Mouse (Mus musculus): ENCODE measurements at regions not wholly inside any gene's neighbourhood (a gene's known extent, or its start where the extent isn't known, plus 50 kb on each side); places are given as distances from the start of the nearest gene placed in this dataset.

- DNase-seq: peak; percentile 18 to 19
Observed at GRCm38 (mm10) chr8:93591608-93592301, 56.1 kb upstream of the Ces5a start.

DNA sequence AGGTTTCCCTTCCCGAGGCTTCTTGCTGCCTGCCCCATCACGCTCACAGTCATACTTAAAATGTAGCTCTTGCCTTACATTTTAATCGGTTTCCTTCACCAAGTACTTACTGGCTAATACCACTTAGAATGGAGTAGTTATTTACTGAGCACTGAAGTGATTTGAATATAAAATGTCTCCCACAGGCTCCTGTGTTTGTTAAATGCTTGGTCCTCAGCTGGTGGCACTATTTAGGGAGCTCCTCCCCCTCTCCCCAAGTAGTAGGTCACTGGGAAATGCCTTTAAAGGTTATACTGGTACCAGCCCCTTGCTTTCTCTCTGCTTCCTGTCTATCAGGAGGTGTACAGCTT lies 56.6 kb upstream of the Ces5a start:
- DNase-seq: no peak

- no peak for DNase-seq
Observed at GRCm38 (mm10) chr8:93598613-93599121, 63.0 kb upstream of the Ces5a start.

DNA sequence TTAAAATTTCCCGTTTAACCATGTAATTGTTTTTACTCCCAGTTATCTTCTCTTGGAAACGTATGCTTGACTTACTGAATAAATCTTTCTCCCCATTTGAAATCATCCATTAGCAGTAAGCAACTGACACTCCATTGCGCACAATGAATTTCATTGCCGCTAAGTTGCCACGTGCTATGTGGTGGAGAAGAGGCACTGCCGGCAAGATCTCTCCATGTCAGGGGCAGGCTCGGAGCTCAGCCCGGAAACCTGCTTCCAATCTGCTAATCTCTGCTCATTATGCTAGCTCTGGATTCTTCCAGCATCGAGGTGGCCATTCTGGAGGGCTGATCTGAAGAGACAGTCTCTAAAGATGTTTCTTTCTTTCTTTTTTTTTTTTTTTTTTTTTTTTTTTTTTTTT lies 63.7 kb upstream of the Ces5a start:
- DNase-seq: no peak

GRCm38 (mm10) chr8:93599776-93600175 lies 64.1 kb upstream of the Ces5a start:
- no peak for DNase-seq

DNA sequence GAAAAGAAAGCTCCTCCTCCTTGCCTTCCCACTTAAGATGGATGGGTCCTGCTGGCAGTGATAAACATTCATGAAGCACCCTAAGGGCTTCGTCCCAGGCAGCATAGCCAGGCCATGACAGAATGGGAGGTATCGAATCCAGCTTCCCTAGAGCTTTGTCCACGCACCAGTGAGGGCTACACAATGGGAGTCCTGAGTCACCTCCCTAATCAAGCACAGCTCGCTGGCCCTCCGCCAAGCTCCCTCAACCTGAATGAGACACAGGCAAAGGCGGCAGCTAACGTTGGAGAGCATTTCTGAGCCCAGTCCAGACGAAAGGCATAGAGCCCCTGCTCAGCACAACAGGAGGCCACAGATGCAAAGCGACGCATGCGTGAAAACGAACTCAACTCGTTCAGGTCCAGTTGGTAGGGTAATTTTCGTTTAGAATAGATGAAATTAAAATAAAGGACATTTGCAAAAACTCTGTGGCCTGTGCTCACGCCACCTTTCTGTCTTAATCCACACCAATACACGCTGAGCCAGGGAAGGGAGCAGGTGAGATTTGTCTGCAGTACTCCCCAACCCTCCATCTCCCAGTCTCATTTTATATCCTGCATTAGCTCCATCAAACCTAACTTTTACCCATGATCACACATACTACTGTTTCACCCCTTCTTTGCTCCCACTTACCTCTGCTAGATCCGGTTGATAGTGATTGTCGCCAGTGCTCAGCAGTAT lies 91.3 kb upstream of the Ces5a start:
- DNase-seq: no peak

GRCm38 (mm10) chr8:93627626-93628025 lies 92.0 kb upstream of the Ces5a start:
- no peak for DNase-seq

DNA sequence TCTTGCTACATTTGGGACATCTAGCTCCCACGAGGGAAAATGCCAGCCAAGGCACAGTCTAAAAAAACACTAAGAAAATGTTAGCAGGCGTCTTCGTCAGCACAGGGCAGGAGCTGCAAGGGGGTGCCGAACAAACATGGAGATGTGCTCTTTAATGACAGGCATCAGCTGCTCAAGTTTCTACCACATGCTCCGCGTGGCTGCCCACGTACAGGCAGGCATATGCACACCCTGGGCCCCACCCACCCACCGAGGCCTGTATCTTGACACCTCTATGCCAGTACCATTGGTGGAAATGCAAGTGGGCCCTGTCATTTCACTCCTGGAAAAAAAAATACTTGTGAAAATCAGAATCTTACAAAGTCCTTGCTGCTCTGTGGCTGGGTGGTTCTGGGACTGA lies 97.3 kb upstream of the Ces5a start:
- no peak for DNase-seq

- DNase-seq: no peak
Observed at GRCm38 (mm10) chr8:93642770-93643169, 107.1 kb upstream of the Ces5a start.

DNA sequence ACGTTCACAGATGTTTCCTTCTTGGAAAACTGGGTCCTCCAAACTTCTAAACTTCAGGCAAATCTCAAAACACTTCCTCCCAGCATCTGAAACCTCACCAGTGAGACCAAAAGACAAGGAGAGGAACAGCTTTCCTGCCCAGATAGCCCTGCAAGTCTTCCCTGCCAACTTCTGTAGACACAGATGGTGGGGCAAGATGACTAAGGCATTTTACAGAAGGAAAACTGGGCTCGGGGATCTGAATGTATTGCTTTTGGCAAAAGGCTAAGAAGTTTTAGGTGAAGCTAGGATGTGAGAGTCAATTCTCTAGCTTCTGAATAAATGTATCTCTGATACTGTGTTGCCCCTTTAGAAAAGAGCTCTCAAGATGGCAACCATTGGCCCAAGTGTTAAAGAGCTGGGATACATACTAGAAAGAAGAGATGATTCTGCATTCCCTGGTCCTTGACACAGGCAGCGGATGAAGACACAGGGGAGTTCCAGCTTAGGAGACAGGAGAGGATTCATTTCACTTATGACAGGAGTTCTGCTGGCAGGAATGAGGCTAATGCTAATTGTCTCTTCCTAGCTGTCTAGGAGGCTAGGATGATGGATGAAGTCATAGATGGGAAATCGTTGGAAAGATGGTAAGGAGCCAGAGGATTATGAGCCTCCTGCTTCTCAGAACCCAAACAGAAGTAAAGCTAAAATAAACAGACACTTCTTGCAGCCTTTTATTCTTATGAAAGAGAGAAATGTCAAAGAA lies 108.0 kb upstream of the Ces5a start:
- no peak for DNase-seq

GRCm38 (mm10) chr8:93653421-93653820 lies 117.8 kb upstream of the Ces5a start:
- DNase-seq: no peak

GRCm38 (mm10) chr8:93653913-93654705 lies 118.5 kb upstream of the Ces5a start:
- DNase-seq: no peak

GRCm38 (mm10) chr8:93655752-93656151 lies 120.1 kb upstream of the Ces5a start:
- DNase-seq: no peak

DNA sequence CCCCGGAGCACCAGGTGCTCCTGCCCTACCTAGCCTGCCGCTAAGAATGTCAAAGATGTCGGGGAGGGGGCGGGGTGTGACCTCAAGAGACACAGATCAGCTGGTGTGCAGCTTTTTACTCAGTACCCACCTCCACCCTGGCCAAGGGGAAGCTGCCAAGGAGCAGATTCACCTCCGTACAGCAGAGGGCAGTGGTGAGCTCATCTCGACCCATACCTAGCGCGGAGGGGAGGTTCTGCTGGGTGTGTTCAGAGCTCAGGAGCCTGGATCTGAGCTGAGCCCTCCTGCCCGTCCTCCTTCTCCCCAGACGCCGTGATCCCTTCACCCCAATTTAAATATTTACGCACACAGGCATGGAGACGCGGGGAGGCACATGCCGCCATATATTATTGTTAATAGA lies 126.1 kb upstream of the Ces5a start:
- peak; percentile 8 to 11 for DNase-seq

- DNase-seq: no peak
Observed at GRCm38 (mm10) chr8:93662219-93662618, 126.6 kb upstream of the Ces5a start.

DNA sequence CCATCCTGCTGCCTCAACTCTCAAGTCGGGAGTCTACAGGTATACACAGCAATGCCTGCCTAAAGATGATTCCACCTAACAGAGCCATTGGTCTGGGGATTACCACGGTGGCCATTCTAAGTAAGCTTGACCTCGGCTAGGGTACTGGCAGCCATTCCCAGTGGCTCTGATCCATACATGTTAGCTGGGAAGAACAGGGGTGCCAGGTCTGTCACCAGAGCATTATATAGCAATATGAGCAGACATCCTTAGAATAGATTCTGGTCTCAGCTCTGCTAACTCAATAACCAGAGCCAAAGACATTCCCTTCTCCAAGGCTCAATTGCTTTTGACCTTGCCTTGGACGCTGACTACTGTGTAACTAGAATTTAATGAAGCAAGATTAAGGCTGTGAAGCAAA lies 128.2 kb upstream of the Ces5a start:
- DNase-seq: no peak

DNA sequence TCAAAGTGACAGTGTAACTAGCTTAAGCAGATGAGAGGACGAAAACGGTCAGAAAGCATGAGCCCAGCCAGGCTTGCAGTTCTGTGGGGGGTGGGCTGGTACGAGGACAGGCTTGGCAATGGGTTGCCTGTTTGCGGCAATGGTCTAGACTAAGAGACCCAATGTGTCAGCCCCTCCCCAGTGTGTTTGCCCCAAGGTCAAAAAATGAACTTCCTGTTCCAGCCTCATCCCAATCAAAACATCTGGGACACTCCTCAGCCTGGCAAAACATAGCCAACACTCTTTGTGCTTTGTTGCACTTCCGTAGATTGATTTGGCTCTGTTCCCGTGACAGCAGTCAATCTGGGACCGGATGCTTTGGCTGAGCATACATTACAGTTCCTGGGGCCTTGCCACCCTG lies 132.7 kb upstream of the Ces5a start:
- no peak for DNase-seq

- DNase-seq: no peak
Observed at GRCm38 (mm10) chr8:93674721-93675120, 135.0 kb upstream of the Gnao1 start.

- no peak for DNase-seq
Observed at GRCm38 (mm10) chr8:93683773-93684391, 125.9 kb upstream of the Gnao1 start.

GRCm38 (mm10) chr8:93684392-93684791 lies 125.4 kb upstream of the Gnao1 start:
- no peak for DNase-seq

GRCm38 (mm10) chr8:93688845-93689244 lies 120.9 kb upstream of the Gnao1 start:
- no peak for DNase-seq

GRCm38 (mm10) chr8:93689832-93690471 lies 119.8 kb upstream of the Gnao1 start:
- DNase-seq: no peak
